Mouse (Mus musculus): ENCODE data around the gene Arl6ip4.

- no peak for TF ChIP-seq POLR2A (IDR thresholded peaks at IDR 0.05; ENCODE audit: insufficient read depth, low read length)
- no peak for TF ChIP-seq CTCF (IDR thresholded peaks at IDR 0.05; ENCODE audit: low read depth, low read length)
Measured at GRCm38 (mm10) chr5:124095077-124095581, 20.8 kb upstream of the Arl6ip4 start.
